Mouse (Mus musculus) heart, adult 2 months (tissue): ENCODE results near the gene Fyn.

Source experiments
- CTCF ChIP-seq: fragments of 200-600 bp; IDR thresholded peaks from 2 replicates; pipeline ENCODE4 v1.8.1; 2022; ENCODE audit warnings: antibody characterized with exemption, mild to moderate bottlenecking, moderate library complexity
- EP300 ChIP-seq: fragments of 200-500 bp; IDR thresholded peaks from 2 replicates; pipeline ENCODE4 v1.6.1; 2011; ENCODE audit warnings: low read depth, low read length, control low read depth; ENCODE audit not compliant: insufficient read depth
- POLR2A ChIP-seq: fragments of 200-500 bp; IDR thresholded peaks from 2 replicates; pipeline ENCODE4 v1.6.1; 2011; ENCODE audit warnings: mild to moderate bottlenecking, low read depth, low read length, control low read depth; ENCODE audit not compliant: insufficient read depth

DNA sequence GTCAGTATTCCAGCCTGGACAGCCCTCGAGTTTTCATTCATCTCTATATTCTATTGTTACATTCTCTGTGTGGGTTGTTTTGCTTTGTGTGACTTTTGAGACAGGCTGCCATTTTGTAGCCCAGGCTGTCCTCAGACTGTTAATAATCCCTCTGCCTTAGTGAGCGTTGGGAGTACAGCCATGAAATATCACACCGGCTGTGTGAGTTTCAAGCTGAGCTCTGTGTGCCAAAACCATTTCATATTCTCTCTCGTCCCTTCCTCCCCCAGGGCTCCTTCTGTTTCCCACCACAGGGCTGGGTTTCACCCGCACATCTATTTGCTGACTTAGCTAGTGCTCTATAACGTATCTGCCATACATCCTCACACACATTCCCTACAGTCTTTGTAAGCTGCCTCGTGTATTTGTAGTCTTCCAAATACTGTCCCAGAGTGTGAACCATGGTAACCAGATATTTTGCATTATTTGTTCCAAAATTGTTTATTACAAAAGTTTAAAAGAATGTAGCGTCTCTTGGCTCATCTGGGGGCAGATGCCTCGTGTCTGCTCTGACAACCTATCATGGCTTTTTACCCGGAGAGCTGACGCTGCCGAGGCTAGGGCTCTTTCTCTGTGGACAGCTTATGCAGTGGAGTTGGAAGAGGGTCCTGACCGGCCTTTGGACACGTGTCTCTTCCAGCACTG is 144.1 kb downstream of the Fyn start:
- TF ChIP-seq CTCF: no peak
- TF ChIP-seq POLR2A: no peak
- TF ChIP-seq EP300: no peak
